Mouse (Mus musculus) lung, postnatal 10 days (tissue): Measurements from ENCODE around the gene Efnb1.
A peak's percentile ranks its signal among the peaks of the same experiment; 100 is the strongest.

ENCODE experiments used
- DNase-seq: peaks from one replicate; pipeline ENCODE4 v3.0.0; 2021

Efnb1 gene

GRCm38 (mm10) chrX:99154358-99154757 is 18.4 kb downstream of the Efnb1 start:
- no peak for DNase-seq

GRCm38 (mm10) chrX:99159020-99159419 is 23.1 kb downstream of the Efnb1 start:
- no peak for DNase-seq

GRCm38 (mm10) chrX:99164111-99164510 is 28.2 kb downstream of the Efnb1 start:
- DNase-seq: no peak

- DNase-seq: no peak
Observed at GRCm38 (mm10) chrX:99164855-99165368, 29.0 kb downstream of the Efnb1 start.

GRCm38 (mm10) chrX:99167014-99167413 is 31.1 kb downstream of the Efnb1 start:
- DNase-seq: no peak

GRCm38 (mm10) chrX:99167550-99167949 is 31.6 kb downstream of the Efnb1 start:
- DNase-seq: no peak

- peak; percentile 33 for DNase-seq
Observed at GRCm38 (mm10) chrX:99172301-99172700, 36.4 kb downstream of the Efnb1 start.

GRCm38 (mm10) chrX:99185081-99185596 is 49.2 kb downstream of the Efnb1 start:
- DNase-seq: no peak

- no peak for DNase-seq
Observed at GRCm38 (mm10) chrX:99186497-99187435, 50.8 kb downstream of the Efnb1 start.

GRCm38 (mm10) chrX:99191441-99192087 is 55.6 kb downstream of the Efnb1 start:
- no peak for DNase-seq

GRCm38 (mm10) chrX:99196910-99197309 is 61.0 kb downstream of the Efnb1 start:
- peak; percentile 27 for DNase-seq

- DNase-seq: no peak
Observed at GRCm38 (mm10) chrX:99198532-99198931, 62.6 kb downstream of the Efnb1 start.
